Mouse (Mus musculus) erythroblast, embryonic 14.5 days (primary cell): ENCODE results near the gene Mrpl1.

Experiments
- GATA1 ChIP-seq: IDR thresholded peaks from 2 replicates; pipeline ENCODE4 v1.6.1; 2012; ENCODE audit warnings: low read length, inconsistent platforms, mixed read lengths
- TAL1 ChIP-seq: IDR thresholded peaks from 3 replicates; pipeline ENCODE4 v1.6.1; 2012; ENCODE audit warnings: low read length, inconsistent platforms, mixed read lengths

- TF ChIP-seq TAL1 (no peak), GATA1 (no peak)
Measured at GRCm38 (mm10) chr5:96207531-96207930, 1.8 kb upstream of the Mrpl1 start.
